Mouse (Mus musculus): ENCODE data around the gene Rfx7. TPM values are rescaled to one million over a fixed set of nuclear protein-coding genes. Genes with fewer than 3 reads are reported as not detected.
"Not testable (repeated sequence)": the region's sequence is repeated elsewhere in the genome, so short reads cannot be mapped to it uniquely, and the experiment has no call there.

The Rfx7 gene
- polyA plus RNA-seq, 1 experiment from 2014 or later = 17.9 TPM

DNA sequence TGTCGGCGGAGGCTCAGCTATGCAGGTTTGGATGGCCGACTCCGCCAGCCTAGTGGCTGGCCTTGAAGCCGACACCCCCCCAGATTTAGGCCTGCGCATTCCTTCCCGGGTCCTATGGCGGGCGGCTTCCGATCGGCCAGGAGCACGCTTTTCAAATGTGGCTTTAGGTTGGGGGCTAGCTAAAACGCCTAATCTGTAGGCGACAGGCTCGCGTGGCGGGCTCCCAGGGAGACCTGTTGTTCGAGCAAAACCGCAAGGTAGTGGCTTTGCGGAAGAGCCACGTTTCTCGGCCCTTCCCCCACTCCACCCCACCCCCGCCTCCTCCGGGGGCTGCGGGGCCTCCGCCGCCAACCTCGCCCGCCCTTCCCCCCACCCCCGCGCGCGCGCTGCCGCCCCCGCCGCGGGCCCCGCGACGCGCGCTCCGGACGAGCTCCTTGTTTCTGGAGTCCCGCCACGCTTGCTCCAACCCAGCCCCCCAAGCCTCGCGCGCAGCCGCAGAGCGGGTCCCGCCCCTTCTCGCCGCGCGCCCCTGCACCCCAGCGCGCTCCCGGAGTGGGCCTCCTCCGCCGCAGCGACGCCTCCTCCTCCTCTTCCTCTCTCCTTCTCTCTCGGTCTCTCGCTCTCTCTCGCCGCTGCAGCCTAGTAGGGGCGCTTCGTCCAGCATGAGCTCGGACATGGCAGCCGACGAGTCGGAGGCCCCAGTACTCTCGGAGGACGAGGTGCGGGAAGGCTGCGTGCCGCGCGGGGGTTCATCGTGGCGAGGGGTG, 130.0 kb downstream of the Rfx7 start, which contains the start of gene Nedd4:
Gene Nedd4 (plus strand): TSS at position 452 of the 767 bp plus-strand sequence.
- H3K4me1 ChIP-seq (ENCODE audit: control insufficient read depth, insufficient read depth, low read length) = peaks cover 23% of the 10 kb centered on the region
- WGBS = under 1% methylated on average over 83 of the region's 83 CpGs
- H3K36me3 ChIP-seq (ENCODE audit: control insufficient read depth, insufficient read depth, low read length) = peaks cover 24% of the 10 kb centered on the region
- DNase-seq (ENCODE audit: low spot score) = peak; percentile 97
- H3K4me3 ChIP-seq (ENCODE audit: low read depth, low read length) = peak within 1 kb of the TSS; percentile 97
- H3K27me3 ChIP-seq (replicated peaks; ENCODE audit: control insufficient read depth, insufficient read depth, low read length) = no peaks in the 10 kb centered on the region
- H3K9me3 ChIP-seq (replicated peaks; ENCODE audit: control insufficient read depth, low read length) = no peaks in the 10 kb centered on the region
- peak; percentile 87 for ATAC-seq
- peak within 1 kb of the TSS; percentile 99 for H3K27ac ChIP-seq (ENCODE audit: low read depth, low read length)
- peak within 1 kb of the TSS; percentile 88 for H3K4me2 ChIP-seq (ENCODE audit: low read length)
- peak within 1 kb of the TSS; percentile 99 for H3K9ac ChIP-seq (ENCODE audit: low read length)

DNA sequence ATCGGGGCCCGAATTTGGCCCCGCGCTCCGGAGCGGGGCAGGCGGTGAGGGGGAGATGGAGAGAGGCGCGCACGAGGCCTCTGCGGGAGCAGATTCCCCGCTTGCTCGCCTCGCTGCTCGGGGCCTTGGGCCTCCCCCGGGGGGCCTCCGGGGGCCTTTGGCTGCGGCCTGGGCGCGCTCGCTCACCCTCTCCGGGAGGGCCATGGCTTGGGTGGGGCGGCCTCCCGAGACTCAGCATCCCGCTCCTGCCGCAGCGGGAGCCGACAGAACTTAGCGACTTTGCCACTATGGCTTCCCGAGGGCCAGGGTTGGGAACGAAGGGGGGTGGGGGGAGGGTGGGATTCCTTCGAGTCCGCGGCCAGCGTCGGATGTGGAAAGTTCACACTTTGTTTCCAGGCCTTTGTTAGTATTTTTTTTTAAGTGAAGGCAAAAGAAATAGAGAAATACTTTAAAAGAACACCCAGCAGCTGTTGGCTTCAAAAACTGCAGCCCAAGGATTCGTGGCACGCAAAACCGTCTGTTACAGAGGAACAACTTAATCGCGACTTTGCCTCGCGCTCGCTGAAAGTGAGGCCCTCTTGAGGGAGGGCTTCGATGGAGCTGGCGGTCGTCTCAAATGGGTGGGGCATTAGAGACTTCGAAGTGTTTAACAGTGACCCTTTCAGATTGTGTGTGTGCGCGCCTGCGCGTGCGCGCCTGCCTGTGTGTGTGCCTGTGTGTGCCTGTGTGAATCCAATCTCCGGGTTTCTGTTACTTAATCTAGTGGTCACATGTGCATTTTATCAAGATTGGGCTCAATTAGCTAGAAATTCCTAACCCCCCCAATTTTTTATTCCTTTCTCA, 130.9 kb downstream of the Rfx7 start:
- WGBS = 1% methylated on average over 53 of the region's 55 CpGs
- Histone ChIP-seq H3K9ac (ENCODE audit: low read length) (peak overlapping the region; percentile 99), H3K27ac (ENCODE audit: low read depth, low read length) (peak overlapping the region; percentile 99), H3K36me3 (ENCODE audit: control insufficient read depth, insufficient read depth, low read length) (peaks cover 30% of the 10 kb centered on the region), H3K9me3 (replicated peaks; ENCODE audit: control insufficient read depth, low read length) (no peaks in the 10 kb centered on the region), H3K4me1 (ENCODE audit: control insufficient read depth, insufficient read depth, low read length) (peaks cover 23% of the 10 kb centered on the region), H3K4me2 (ENCODE audit: low read length) (peak overlapping the region; percentile 88), H3K4me3 (ENCODE audit: low read depth, low read length) (peak overlapping the region; percentile 97), H3K27me3 (replicated peaks; ENCODE audit: control insufficient read depth, insufficient read depth, low read length) (no peaks in the 10 kb centered on the region)
- DNase-seq (ENCODE audit: low spot score) = peak; percentile 94
- ATAC-seq = peak; percentile 60

DNA sequence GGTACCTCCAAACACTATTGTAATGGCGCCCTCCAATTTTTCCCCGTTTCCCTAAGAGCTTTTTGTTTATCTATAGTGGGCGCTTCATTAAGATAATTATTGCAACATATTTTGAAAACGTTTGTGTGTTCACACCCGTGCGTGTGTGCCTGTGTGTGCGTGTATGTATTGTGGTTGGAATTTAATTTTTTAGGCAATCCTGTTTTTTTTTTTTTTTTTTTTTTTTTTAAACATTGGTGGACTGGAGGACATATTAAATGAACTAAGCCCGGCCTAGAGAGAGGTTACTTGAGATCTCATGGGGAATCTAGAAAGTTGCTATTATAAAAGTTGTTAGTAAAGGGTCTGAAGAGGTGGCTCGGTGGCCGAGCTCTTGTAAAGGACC, 131.5 kb downstream of the Rfx7 start:
- peak overlapping the region; percentile 99 for H3K9ac ChIP-seq (ENCODE audit: low read length)
- H3K27ac ChIP-seq (ENCODE audit: low read depth, low read length) = peak overlapping the region; percentile 99
- peaks cover 30% of the 10 kb centered on the region for H3K36me3 ChIP-seq (ENCODE audit: control insufficient read depth, insufficient read depth, low read length)
- H3K27me3 ChIP-seq (replicated peaks; ENCODE audit: control insufficient read depth, insufficient read depth, low read length) = no peaks in the 10 kb centered on the region
- ATAC-seq (no peak), DNase-seq (ENCODE audit: low spot score) (no peak)
- no peaks in the 10 kb centered on the region for H3K9me3 ChIP-seq (replicated peaks; ENCODE audit: control insufficient read depth, low read length)
- peak overlapping the region; percentile 88 for H3K4me2 ChIP-seq (ENCODE audit: low read length)
- H3K4me3 ChIP-seq (ENCODE audit: low read depth, low read length) = peak overlapping the region; percentile 97
- WGBS = 3% methylated on average over 10 of the region's 10 CpGs
- peaks cover 23% of the 10 kb centered on the region for H3K4me1 ChIP-seq (ENCODE audit: control insufficient read depth, insufficient read depth, low read length)

DNA sequence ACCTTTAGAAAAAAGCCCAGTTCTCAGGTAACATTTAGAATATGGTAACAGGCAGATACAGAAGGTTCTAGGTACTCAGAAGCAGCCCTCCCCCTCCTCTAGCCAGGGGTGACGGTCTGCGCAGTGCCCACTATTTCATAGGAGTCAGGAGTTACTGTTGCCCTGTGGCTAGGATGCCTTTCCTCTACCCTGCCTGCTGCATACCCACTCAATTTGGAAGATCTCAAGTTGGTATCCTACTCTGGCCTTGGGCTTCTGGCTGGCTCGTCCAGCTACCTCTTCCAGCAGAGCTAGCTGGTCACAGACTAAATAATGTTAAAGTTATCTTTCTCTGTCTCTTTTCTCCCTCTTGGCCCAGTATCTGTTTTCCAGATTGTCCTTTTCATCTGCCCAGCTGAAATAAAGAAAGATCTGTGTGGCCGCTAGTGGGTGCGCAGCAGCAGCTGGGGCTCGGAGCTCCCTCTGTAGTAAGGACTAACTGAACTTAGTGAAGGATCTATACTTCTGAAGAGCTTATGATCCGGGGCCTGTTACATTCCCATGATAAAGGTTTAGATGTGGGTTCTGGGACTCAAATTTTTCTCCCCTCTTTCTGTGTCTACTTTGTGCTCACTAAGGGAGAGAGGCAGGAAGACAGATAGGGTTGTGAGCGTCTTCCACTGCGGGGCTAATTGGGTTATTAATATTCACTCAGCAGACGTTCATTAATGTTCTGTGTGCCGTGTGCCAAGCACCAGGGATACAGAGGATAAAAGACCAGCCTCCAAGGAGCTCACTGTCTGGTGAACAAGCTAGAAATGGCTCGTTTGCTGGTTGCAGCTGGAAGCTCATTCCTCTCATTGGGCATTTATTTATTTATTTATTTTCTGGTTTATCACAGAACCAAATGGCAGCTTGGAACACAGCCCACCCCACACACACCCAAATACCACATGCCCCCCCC, 132.6 kb downstream of the Rfx7 start:
- H3K4me2 ChIP-seq (ENCODE audit: low read length) = peak overlapping the region; percentile 88
- H3K9me3 ChIP-seq (replicated peaks; ENCODE audit: control insufficient read depth, low read length) = no peaks in the 10 kb centered on the region
- DNase-seq (ENCODE audit: low spot score) (peak; percentile 84), ATAC-seq (peak; percentile 24; the same call in 1 of the 2 replicates)
- H3K4me1 ChIP-seq (ENCODE audit: control insufficient read depth, insufficient read depth, low read length) = peaks cover 23% of the 10 kb centered on the region
- H3K9ac ChIP-seq (ENCODE audit: low read length) = peak overlapping the region; percentile 99
- H3K27ac ChIP-seq (ENCODE audit: low read depth, low read length) = peak overlapping the region; percentile 99
- peaks cover 40% of the 10 kb centered on the region for H3K36me3 ChIP-seq (ENCODE audit: control insufficient read depth, insufficient read depth, low read length)
- no peaks in the 10 kb centered on the region for H3K27me3 ChIP-seq (replicated peaks; ENCODE audit: control insufficient read depth, insufficient read depth, low read length)
- peak overlapping the region; percentile 97 for H3K4me3 ChIP-seq (ENCODE audit: low read depth, low read length)
- WGBS = 17% methylated on average over 12 of the region's 12 CpGs

DNA sequence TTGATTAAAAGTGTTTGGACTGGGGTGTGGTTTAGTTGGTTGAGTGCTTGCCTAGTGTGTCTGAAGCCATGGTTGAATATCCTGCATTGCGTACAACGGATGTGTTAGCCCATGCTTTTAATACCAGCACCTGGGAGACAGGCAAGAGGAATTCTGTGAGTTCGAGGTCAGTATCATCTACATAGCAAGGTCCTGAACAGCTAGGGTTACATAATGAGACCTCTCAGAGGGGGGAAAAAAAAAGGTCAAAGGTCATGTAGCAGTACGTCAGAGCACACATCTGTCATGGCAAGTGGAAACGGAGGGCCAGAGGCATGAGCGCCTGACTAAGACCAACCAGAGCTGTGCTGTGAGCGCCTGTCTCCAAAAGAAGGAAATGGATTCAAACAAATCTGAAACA, 133.5 kb downstream of the Rfx7 start:
- Histone ChIP-seq H3K27me3 (replicated peaks; ENCODE audit: control insufficient read depth, insufficient read depth, low read length) (no peaks in the 10 kb centered on the region), H3K4me2 (ENCODE audit: low read length) (peak overlapping the region; percentile 88), H3K9ac (ENCODE audit: low read length) (peak overlapping the region; percentile 99; the same call in 1 of the 2 replicates), H3K27ac (ENCODE audit: low read depth, low read length) (peak overlapping the region; percentile 99), H3K4me3 (ENCODE audit: low read depth, low read length) (peak overlapping the region; percentile 97), H3K9me3 (replicated peaks; ENCODE audit: control insufficient read depth, low read length) (no peaks in the 10 kb centered on the region), H3K4me1 (ENCODE audit: control insufficient read depth, insufficient read depth, low read length) (peaks cover 23% of the 10 kb centered on the region), H3K36me3 (ENCODE audit: control insufficient read depth, insufficient read depth, low read length) (peaks cover 49% of the 10 kb centered on the region)
- no peak for DNase-seq (ENCODE audit: low spot score)
- no peak for ATAC-seq
- WGBS = 54% methylated on average over 7 of the region's 7 CpGs

DNA sequence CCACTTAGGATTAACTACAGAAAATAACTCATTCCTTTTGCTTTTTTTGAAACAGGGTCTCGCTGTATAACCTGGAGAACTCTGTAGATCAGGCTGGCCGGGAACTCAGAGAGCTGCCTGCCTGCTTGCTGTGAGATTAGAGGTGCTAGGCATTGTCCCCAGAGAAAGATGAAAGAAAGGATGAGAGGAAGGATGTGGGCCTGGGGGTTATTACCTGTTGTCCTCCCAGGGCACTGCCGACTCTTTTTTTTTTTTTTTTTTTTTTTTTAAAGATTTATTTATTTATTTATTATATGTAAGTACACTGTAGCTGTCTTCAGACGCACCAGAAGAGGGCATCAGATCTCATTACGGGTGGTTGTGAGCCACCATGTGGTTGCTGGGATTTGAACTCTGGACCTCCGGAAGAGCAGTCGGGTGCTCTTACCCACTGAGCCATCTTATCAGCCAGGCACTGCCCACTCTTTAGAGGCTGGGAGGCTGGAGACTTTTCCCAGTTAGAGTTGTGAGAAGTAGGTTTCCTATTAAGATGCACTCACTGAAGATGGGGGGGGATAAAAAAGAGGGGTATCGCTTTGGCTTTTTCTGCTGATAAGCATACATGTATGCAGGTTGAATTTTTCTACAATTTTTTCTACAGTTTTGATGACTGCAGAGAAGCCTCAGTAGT, 134.4 kb downstream of the Rfx7 start:
- not testable (repeated sequence) for ATAC-seq; H3K27me3 ChIP-seq (replicated peaks; ENCODE audit: control insufficient read depth, insufficient read depth, low read length); H3K27ac ChIP-seq (ENCODE audit: low read depth, low read length); H3K9me3 ChIP-seq (replicated peaks; ENCODE audit: control insufficient read depth, low read length); H3K4me3 ChIP-seq (ENCODE audit: low read depth, low read length); H3K9ac ChIP-seq (ENCODE audit: low read length); DNase-seq (ENCODE audit: low spot score)
- WGBS = 80% methylated on average over 6 of the region's 8 CpGs
- Histone ChIP-seq H3K4me1 (ENCODE audit: control insufficient read depth, insufficient read depth, low read length) (peaks cover 20% of the 10 kb centered on the region), H3K36me3 (ENCODE audit: control insufficient read depth, insufficient read depth, low read length) (peaks cover 55% of the 10 kb centered on the region), H3K4me2 (ENCODE audit: low read length) (peak overlapping the region; percentile 88; the same call in 1 of the 2 replicates)

DNA sequence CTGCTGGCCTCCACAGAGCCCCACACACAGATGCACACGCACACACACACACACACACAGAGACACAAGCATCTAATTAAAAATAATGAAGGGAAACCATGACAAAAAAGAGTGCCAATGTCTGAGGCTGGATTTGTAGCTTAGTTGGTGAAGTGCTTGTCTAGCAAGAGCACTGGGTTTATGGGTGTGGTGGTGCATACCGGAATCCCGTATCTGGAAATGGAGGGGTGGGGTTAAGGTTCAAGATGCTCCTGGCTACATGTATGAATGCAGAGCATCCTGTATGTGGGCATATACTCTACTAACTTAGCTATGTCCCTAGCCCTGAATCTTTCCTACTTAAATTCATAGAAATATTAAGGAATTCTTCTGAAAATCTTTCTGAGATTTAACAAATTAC, 135.1 kb downstream of the Rfx7 start:
- Histone ChIP-seq H3K9ac (ENCODE audit: low read length) (no peak overlapping the region), H3K9me3 (replicated peaks; ENCODE audit: control insufficient read depth, low read length) (no peaks in the 10 kb centered on the region), H3K36me3 (ENCODE audit: control insufficient read depth, insufficient read depth, low read length) (peaks cover 60% of the 10 kb centered on the region), H3K4me1 (ENCODE audit: control insufficient read depth, insufficient read depth, low read length) (peaks cover 20% of the 10 kb centered on the region), H3K4me3 (ENCODE audit: low read depth, low read length) (no peak overlapping the region), H3K27me3 (replicated peaks; ENCODE audit: control insufficient read depth, insufficient read depth, low read length) (no peaks in the 10 kb centered on the region), H3K4me2 (ENCODE audit: low read length) (no peak overlapping the region), H3K27ac (ENCODE audit: low read depth, low read length) (no peak overlapping the region)
- no peak for ATAC-seq
- WGBS = 70% methylated on average over 3 of the region's 3 CpGs
- DNase-seq (ENCODE audit: low spot score) = no peak

DNA sequence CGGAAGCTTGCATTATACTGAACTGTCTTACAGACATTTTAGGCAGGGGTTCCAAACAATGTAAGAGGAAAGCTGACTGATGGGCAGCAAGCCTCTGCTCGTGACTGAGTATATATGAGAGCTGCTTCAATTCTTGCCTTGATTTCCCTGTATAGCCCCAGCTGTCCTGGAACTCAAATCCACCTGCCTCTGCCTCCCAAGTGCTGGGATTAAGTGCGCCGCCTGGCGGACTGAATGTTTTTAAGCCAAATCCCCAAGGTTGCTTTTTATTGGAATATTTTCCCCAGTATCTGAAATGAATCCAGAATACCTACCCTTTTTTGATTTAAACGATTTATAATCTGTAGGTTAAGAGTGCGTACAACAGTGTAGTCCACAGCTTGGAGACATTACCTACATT, 137.3 kb downstream of the Rfx7 start:
- WGBS = 81% methylated on average over 7 of the region's 7 CpGs
- Histone ChIP-seq H3K27me3 (replicated peaks; ENCODE audit: control insufficient read depth, insufficient read depth, low read length) (no peaks in the 10 kb centered on the region), H3K9me3 (replicated peaks; ENCODE audit: control insufficient read depth, low read length) (no peaks in the 10 kb centered on the region), H3K27ac (ENCODE audit: low read depth, low read length) (no peak overlapping the region), H3K4me3 (ENCODE audit: low read depth, low read length) (no peak overlapping the region), H3K4me1 (ENCODE audit: control insufficient read depth, insufficient read depth, low read length) (peaks cover 14% of the 10 kb centered on the region), H3K4me2 (ENCODE audit: low read length) (no peak overlapping the region), H3K36me3 (ENCODE audit: control insufficient read depth, insufficient read depth, low read length) (peaks cover 79% of the 10 kb centered on the region), H3K9ac (ENCODE audit: low read length) (no peak overlapping the region)
- DNase-seq (ENCODE audit: low spot score) (no peak), ATAC-seq (no peak)
